In genomic region chr15:85172054-85172453, GRCm38 (mm10) we compare ENCODE assay signal across 16 mouse cellular contexts. TPM values are rescaled to one million over a fixed set of nuclear protein-coding genes. Genes with fewer than 3 reads are reported as not detected.
DNase-seq lines count a peak whose midpoint lies in the region; ATAC-seq lines count a peak whose summit lies in the region.
"Had no signal": no experiment of that assay in that cellular context is flagged by ENCODE, and none has a peak within 500 bp of the region (broad histone marks: within the 10 kb centered on the region; RNA-seq: fewer than 3 reads in every experiment).

No protein-coding gene starts in this region.

- peak; percentile 38 for DNase-seq in 3T3-L1 (ENCODE audit: low read depth, low spot score)
- no peak for DNase-seq in embryonic facial prominence, embryonic 10.5 days (ENCODE audit: low spot score)
- DNase-seq in adrenal gland, adult 18-20 months (ENCODE audit: low spot score in 2 of 2) = no peak
- DNase-seq: adrenal gland, postnatal 10 days; cerebellum, adult 8-10 months; right cerebral cortex, postnatal 14 days; thymus, postnatal 4 days had no signal

- no peaks in the 10 kb centered on the region for H3K36me3 ChIP-seq in embryonic facial prominence, embryonic 10.5 days (replicated peaks)
- H3K36me3 ChIP-seq in heart, embryonic 12.5 days = no peaks in the 10 kb centered on the region
- H3K36me3 ChIP-seq in lung, embryonic 15.5 days = no peaks in the 10 kb centered on the region
- H3K36me3 ChIP-seq in forebrain, embryonic 13.5 days (ENCODE audit: poor library complexity, severe bottlenecking) = no peaks in the 10 kb centered on the region
- H3K36me3 ChIP-seq in hindbrain, embryonic 16.5 days (ENCODE audit: control insufficient read depth, insufficient read depth, low read length) = no peaks in the 10 kb centered on the region
- H3K36me3 ChIP-seq: hindbrain, embryonic 10.5 days had no signal

- H3K9me3 ChIP-seq in embryonic facial prominence, embryonic 10.5 days = no peaks in the 10 kb centered on the region
- 0 out of 2 replicates have a peak, but pooled peaks cover 5% of the 10 kb centered on the region for H3K9me3 ChIP-seq in heart, embryonic 12.5 days (replicated peaks)
- H3K9me3 ChIP-seq in lung, embryonic 15.5 days = no peaks in the 10 kb centered on the region
- H3K9me3 ChIP-seq in forebrain, embryonic 13.5 days (replicated peaks) = no peaks in the 10 kb centered on the region
- H3K9me3 ChIP-seq in hindbrain, embryonic 16.5 days (ENCODE audit: control insufficient read depth, low read length) = no peaks in the 10 kb centered on the region
- H3K9me3 ChIP-seq: hindbrain, embryonic 10.5 days had no signal

- no peak overlapping the region for H3K4me2 ChIP-seq in heart, embryonic 12.5 days
- H3K4me2 ChIP-seq in lung, embryonic 15.5 days = no peak overlapping the region
- H3K4me2 ChIP-seq in forebrain, embryonic 13.5 days = no peak overlapping the region
- no peak overlapping the region for H3K4me2 ChIP-seq in hindbrain, embryonic 16.5 days (ENCODE audit: low read length)

- H3K4me3 ChIP-seq in embryonic facial prominence, embryonic 10.5 days = no peak overlapping the region
- no peak overlapping the region for H3K4me3 ChIP-seq in heart, embryonic 12.5 days
- H3K4me3 ChIP-seq in lung, embryonic 15.5 days = no peak overlapping the region
- H3K4me3 ChIP-seq in forebrain, embryonic 13.5 days = no peak overlapping the region
- no peak overlapping the region for H3K4me3 ChIP-seq in hindbrain, embryonic 16.5 days (ENCODE audit: low read length)
- H3K4me3 ChIP-seq: erythroblast, embryonic 14.5 days; hindbrain, embryonic 10.5 days; myocyte had no signal

- no peaks in the 10 kb centered on the region for H3K27me3 ChIP-seq in embryonic facial prominence, embryonic 10.5 days (replicated peaks; ENCODE audit: low read depth, poor library complexity, severe bottlenecking)
- H3K27me3 ChIP-seq in heart, embryonic 12.5 days (replicated peaks) = 0 out of 2 replicates have a peak, but pooled peaks cover 3% of the 10 kb centered on the region
- no peaks in the 10 kb centered on the region for H3K27me3 ChIP-seq in lung, embryonic 15.5 days
- no peaks in the 10 kb centered on the region for H3K27me3 ChIP-seq in forebrain, embryonic 13.5 days
- no peaks in the 10 kb centered on the region for H3K27me3 ChIP-seq in hindbrain, embryonic 16.5 days (replicated peaks; ENCODE audit: control insufficient read depth, insufficient read depth, low read length)

- ATAC-seq in heart, embryonic 12.5 days (ENCODE audit: insufficient number of reproducible peaks, low FRiP score) = peak; percentile 33; the same call in 1 of the 2 replicates
- peak; percentile 93 for ATAC-seq in lung, embryonic 15.5 days (ENCODE audit: borderline replicate concordance, extremely low read depth, low FRiP score, low TSS enrichment)
- no peak for ATAC-seq in forebrain, embryonic 13.5 days
- ATAC-seq in hindbrain, embryonic 16.5 days = no peak

- 64% methylated on average over 2 of the region's 2 CpGs for WGBS in embryonic facial prominence, embryonic 10.5 days
- 68% methylated on average over 1 of the region's 2 CpGs for WGBS in heart, embryonic 12.5 days
- 44% methylated on average over 2 of the region's 2 CpGs for WGBS in lung, embryonic 15.5 days
- 90% methylated on average over 2 of the region's 2 CpGs for WGBS in forebrain, embryonic 13.5 days
- 73% methylated on average over 2 of the region's 2 CpGs for WGBS in hindbrain, embryonic 16.5 days

- H3K9ac ChIP-seq in heart, embryonic 12.5 days = no peak overlapping the region
- no peak overlapping the region for H3K9ac ChIP-seq in lung, embryonic 15.5 days
- no peak overlapping the region for H3K9ac ChIP-seq in forebrain, embryonic 13.5 days
- H3K9ac ChIP-seq in hindbrain, embryonic 16.5 days (ENCODE audit: low read depth, low read length) = no peak overlapping the region

- H3K4me1 ChIP-seq in embryonic facial prominence, embryonic 10.5 days = peaks cover 53% of the 10 kb centered on the region
- H3K4me1 ChIP-seq in heart, embryonic 12.5 days (replicated peaks) = peaks cover 33% of the 10 kb centered on the region
- peaks cover 27% of the 10 kb centered on the region for H3K4me1 ChIP-seq in lung, embryonic 15.5 days
- peaks cover 4% of the 10 kb centered on the region for H3K4me1 ChIP-seq in forebrain, embryonic 13.5 days
- H3K4me1 ChIP-seq in hindbrain, embryonic 16.5 days (ENCODE audit: control insufficient read depth, insufficient read depth, low read depth, low read length) = peaks cover 2% of the 10 kb centered on the region

- H3K27ac ChIP-seq in embryonic facial prominence, embryonic 10.5 days (replicated peaks) = peak overlapping the region; percentile 45; the same call in 1 of the 2 replicates
- no peak overlapping the region for H3K27ac ChIP-seq in heart, embryonic 12.5 days (ENCODE audit: poor library complexity, severe bottlenecking)
- H3K27ac ChIP-seq in lung, embryonic 15.5 days = no peak overlapping the region
- no peak overlapping the region for H3K27ac ChIP-seq in forebrain, embryonic 13.5 days
- H3K27ac ChIP-seq in hindbrain, embryonic 16.5 days (ENCODE audit: low read depth, low read length) = no peak overlapping the region
- H3K27ac ChIP-seq: hindbrain, embryonic 10.5 days had no signal

RNA-seq across cellular contexts. Expression of gene Fbln1, which starts 33.7 kb away (rescaled TPM):
- 198 and 207 TPM in 2 replicates for polyA plus RNA-seq in embryonic facial prominence, embryonic 10.5 days (2016; fragmentation: Nextera tagmentation; extraction: Ambion mirVana)
- 142 and 145 TPM in 2 replicates for polyA plus RNA-seq in heart, embryonic 12.5 days (2016; fragmentation: Nextera tagmentation; extraction: Ambion mirVana)
- 248 and 250 TPM in 2 replicates for polyA plus RNA-seq in lung, embryonic 15.5 days (2015; fragmentation: Nextera tagmentation; extraction: Ambion mirVana)
- 62.1 and 63.3 TPM in 2 replicates for polyA plus RNA-seq in forebrain, embryonic 13.5 days (2015; fragmentation: Nextera tagmentation; extraction: Ambion mirVana)
- 10 to 100 TPM; 29.0 to 32.9 TPM for total RNA-seq in adrenal gland, adult 18-20 months (2021)
- polyA plus RNA-seq in hindbrain, embryonic 16.5 days (2015; fragmentation: Nextera tagmentation; extraction: Ambion mirVana) = 52.0 and 59.4 TPM in 2 replicates
- total RNA-seq: MEL had no signal
- polyA plus RNA-seq: erythroblast, embryonic 14.5 days had no signal

RNA-seq across cellular contexts. Expression of gene Ribc2, which starts 40.2 kb away (rescaled TPM):
- polyA plus RNA-seq in embryonic facial prominence, embryonic 10.5 days (2016; fragmentation: Nextera tagmentation; extraction: Ambion mirVana) = 0.43 and 0.70 TPM in 2 replicates
- polyA plus RNA-seq in heart, embryonic 12.5 days (2016; fragmentation: Nextera tagmentation; extraction: Ambion mirVana) = 0.13 TPM in 1 of 2 replicates, not detected in the other
- polyA plus RNA-seq in lung, embryonic 15.5 days (2015; fragmentation: Nextera tagmentation; extraction: Ambion mirVana) = 0.39 and 0.49 TPM in 2 replicates
- 0.65 and 0.78 TPM in 2 replicates for polyA plus RNA-seq in forebrain, embryonic 13.5 days (2015; fragmentation: Nextera tagmentation; extraction: Ambion mirVana)
- not detected for total RNA-seq in adrenal gland, adult 18-20 months (2021)
- polyA plus RNA-seq in hindbrain, embryonic 16.5 days (2015; fragmentation: Nextera tagmentation; extraction: Ambion mirVana) = 0.67 and 0.84 TPM in 2 replicates
- total RNA-seq: adrenal gland, postnatal 10 days; MEL had no signal
- polyA plus RNA-seq: erythroblast, embryonic 14.5 days; liver, embryonic 16.5 days; myocyte had no signal

RNA-seq across cellular contexts. Expression of gene Smc1b, which starts 40.3 kb away (rescaled TPM):
- polyA plus RNA-seq in embryonic facial prominence, embryonic 10.5 days (2016; fragmentation: Nextera tagmentation; extraction: Ambion mirVana) = 0.12 and 0.15 TPM in 2 replicates
- polyA plus RNA-seq in heart, embryonic 12.5 days (2016; fragmentation: Nextera tagmentation; extraction: Ambion mirVana) = 0.09 and 0.13 TPM in 2 replicates
- polyA plus RNA-seq in lung, embryonic 15.5 days (2015; fragmentation: Nextera tagmentation; extraction: Ambion mirVana) = 0.21 and 0.39 TPM in 2 replicates
- polyA plus RNA-seq in forebrain, embryonic 13.5 days (2015; fragmentation: Nextera tagmentation; extraction: Ambion mirVana) = 0.13 and 0.21 TPM in 2 replicates
- total RNA-seq in adrenal gland, adult 18-20 months (2021) = not detected
- polyA plus RNA-seq in hindbrain, embryonic 16.5 days (2015; fragmentation: Nextera tagmentation; extraction: Ambion mirVana) = 0.12 and 0.25 TPM in 2 replicates
- total RNA-seq: MEL had no signal
- polyA plus RNA-seq: erythroblast, embryonic 14.5 days; hindbrain, embryonic 10.5 days had no signal

Comparison
In these comparisons a context has a peak if more than half of its experiments do, and no peak if none do; other contexts are left out.
1. ATAC-seq: peak in heart, embryonic 12.5 days (single experiment) and lung, embryonic 15.5 days (single experiment); none in forebrain, embryonic 13.5 days (single experiment) and hindbrain, embryonic 16.5 days (single experiment).